Comparison of ENCODE assay signal across 10 mouse cellular contexts in genomic region chr15:81848301-81848700, GRCm38 (mm10). TPM values are rescaled to one million over a fixed set of nuclear protein-coding genes. Genes with fewer than 3 reads are reported as not detected.
DNase-seq lines count a peak whose midpoint lies in the region; ATAC-seq lines count a peak whose summit lies in the region.
"Had no signal": no experiment of that assay in that cellular context is flagged by ENCODE, and none has a peak within 500 bp of the region (broad histone marks: within the 10 kb centered on the region; RNA-seq: fewer than 3 reads in every experiment).

No protein-coding gene starts in this region.

- H3K9me3 ChIP-seq in limb, embryonic 11.5 days (ENCODE audit: control insufficient read depth, low read length) = no peaks in the 10 kb centered on the region
- H3K9me3 ChIP-seq in limb, embryonic 10.5 days (replicated peaks) = no peaks in the 10 kb centered on the region
- H3K9me3 ChIP-seq: hindbrain, embryonic 15.5 days had no signal

- 61% methylated on average over 7 of the region's 7 CpGs for WGBS in limb, embryonic 11.5 days
- WGBS in limb, embryonic 10.5 days = 55% methylated on average over 7 of the region's 7 CpGs

- H3K4me3 ChIP-seq in limb, embryonic 11.5 days (ENCODE audit: low read depth, low read length) = no peak overlapping the region
- no peak overlapping the region for H3K4me3 ChIP-seq in limb, embryonic 10.5 days
- H3K4me3 ChIP-seq: hindbrain, embryonic 15.5 days had no signal

- H3K27ac ChIP-seq in limb, embryonic 11.5 days (replicated peaks; ENCODE audit: low read depth, low read length) = no peak overlapping the region
- H3K27ac ChIP-seq in limb, embryonic 10.5 days = no peak overlapping the region
- H3K27ac ChIP-seq: hindbrain, embryonic 15.5 days had no signal

- no peaks in the 10 kb centered on the region for H3K27me3 ChIP-seq in limb, embryonic 11.5 days (ENCODE audit: control insufficient read depth, insufficient read depth, low read length)
- H3K27me3 ChIP-seq in limb, embryonic 10.5 days (ENCODE audit: low read depth, poor library complexity, severe bottlenecking) = no peaks in the 10 kb centered on the region
- H3K27me3 ChIP-seq: hindbrain, embryonic 15.5 days; Patski had no signal

- no peak for ATAC-seq in cerebellum, adult (ENCODE audit: insufficient number of reproducible peaks, low FRiP score, low TSS enrichment)
- ATAC-seq in limb, embryonic 11.5 days (ENCODE audit: insufficient number of reproducible peaks, low FRiP score, low TSS enrichment, low read depth) = no peak
- ATAC-seq: Patski had no signal

- H3K36me3 ChIP-seq in limb, embryonic 11.5 days (ENCODE audit: control insufficient read depth, insufficient read depth, low read length) = peaks cover 17% of the 10 kb centered on the region; the same call in 1 of the 2 replicates
- peaks cover 65% of the 10 kb centered on the region for H3K36me3 ChIP-seq in limb, embryonic 10.5 days

- no peak overlapping the region for H3K4me2 ChIP-seq in limb, embryonic 11.5 days (ENCODE audit: low read depth, severe bottlenecking)
- H3K4me2 ChIP-seq: hindbrain, embryonic 15.5 days had no signal

- H3K4me1 ChIP-seq in limb, embryonic 11.5 days (ENCODE audit: control insufficient read depth, insufficient read depth, low read length) = no peaks in the 10 kb centered on the region
- peaks cover 7% of the 10 kb centered on the region for H3K4me1 ChIP-seq in limb, embryonic 10.5 days
- H3K4me1 ChIP-seq: hindbrain, embryonic 15.5 days had no signal

- H3K9ac ChIP-seq in limb, embryonic 11.5 days (ENCODE audit: low read length) = no peak overlapping the region
- H3K9ac ChIP-seq: hindbrain, embryonic 15.5 days had no signal

- peak; percentile 59 for DNase-seq in cerebellum, adult 11-12 months
- DNase-seq in limb, embryonic 11.5 days (ENCODE audit: low spot score) = peak; percentile 55
- DNase-seq in limb, embryonic 10.5 days (ENCODE audit: low spot score) = no peak
- peak; percentile 78 for DNase-seq in c-Kit-positive CD71-positive TER-119-positive erythroid progenitor cells, embryonic 14.5 days (ENCODE audit: low spot score)
- DNase-seq in kidney, adult 9 months = peak; percentile 82
- peak; percentile 91 for DNase-seq in lung, postnatal 36 days
- DNase-seq in thymus, postnatal 14 days = peak; percentile 77

RNA-seq across cellular contexts. Expression of gene Tob2, which starts 10.3 kb away (rescaled TPM):
- 16.7 and 16.8 TPM in 2 replicates for polyA plus RNA-seq in limb, embryonic 11.5 days (2014; fragmentation: Nextera tagmentation; extraction: Ambion mirVana)
- polyA plus RNA-seq in limb, embryonic 10.5 days (2016; fragmentation: Nextera tagmentation; extraction: Ambion mirVana) = 18.3 and 19.8 TPM in 2 replicates

RNA-seq across cellular contexts. Expression of gene Phf5a, which starts 23.4 kb away (rescaled TPM):
- polyA plus RNA-seq in limb, embryonic 11.5 days (2014; fragmentation: Nextera tagmentation; extraction: Ambion mirVana) = 240 and 243 TPM in 2 replicates
- polyA plus RNA-seq in limb, embryonic 10.5 days (2016; fragmentation: Nextera tagmentation; extraction: Ambion mirVana) = 256 and 300 TPM in 2 replicates

RNA-seq across cellular contexts. Expression of gene Aco2, which starts 23.8 kb away (rescaled TPM):
- 158 and 162 TPM in 2 replicates for polyA plus RNA-seq in limb, embryonic 11.5 days (2014; fragmentation: Nextera tagmentation; extraction: Ambion mirVana)
- polyA plus RNA-seq in limb, embryonic 10.5 days (2016; fragmentation: Nextera tagmentation; extraction: Ambion mirVana) = 170 and 172 TPM in 2 replicates

RNA-seq across cellular contexts. Expression of gene Tef, which starts 46.1 kb away (rescaled TPM):
- polyA plus RNA-seq in limb, embryonic 11.5 days (2014; fragmentation: Nextera tagmentation; extraction: Ambion mirVana) = 13.7 and 14.6 TPM in 2 replicates
- polyA plus RNA-seq in limb, embryonic 10.5 days (2016; fragmentation: Nextera tagmentation; extraction: Ambion mirVana) = 13.4 and 16.5 TPM in 2 replicates
